Mouse (Mus musculus) MEL (cell line): ENCODE measurements around the gene Klhl25. TPM values are rescaled to one million over a fixed set of nuclear protein-coding genes. Genes with fewer than 3 reads are reported as not detected.

Experiments used
- DNase-seq: peaks from one replicate; pipeline ENCODE4 v3.0.0; 2011; ENCODE audit warnings: low read depth, low spot score
- H3K27ac ChIP-seq: 2 replicates; pipeline ENCODE4 v1.5.1; 2012; ENCODE audit warnings: low read depth, mild to moderate bottlenecking, control low read depth, low read length, moderate library complexity; ENCODE audit not compliant: control insufficient read depth
- H3K27me3 ChIP-seq, 2 experiments: fragments of 150-350 bp in 1 of 2; sonication (generic) in 1 of 2; 2 replicates each; pipeline ENCODE4 v1.6.1; 2012; ENCODE audit warnings: low read length in 2 of 2, mild to moderate bottlenecking in 2 of 2, improper control_type of control experiment in 1 of 2, moderate library complexity in 1 of 2; ENCODE audit not compliant: insufficient read depth in 2 of 2, control insufficient read depth in 1 of 2
- H3K36me3 ChIP-seq, 2 experiments: 2 replicates each; pipeline ENCODE4 v1.6.1; 2012 to 2014; ENCODE audit warnings: low read length in 2 of 2, improper control_type of control experiment in 1 of 2, inconsistent platforms in 1 of 2, mild to moderate bottlenecking in 1 of 2; ENCODE audit not compliant: insufficient read depth in 2 of 2, control insufficient read depth in 1 of 2
- H3K4me1 ChIP-seq, 2 experiments: fragments of 150-350 bp in 1 of 2; sonication (generic) in 1 of 2; 2 replicates each; pipeline ENCODE4 v1.6.1; 2012; ENCODE audit warnings: low read length in 2 of 2, improper control_type of control experiment in 1 of 2, mild to moderate bottlenecking in 1 of 2; ENCODE audit not compliant: insufficient read depth in 2 of 2, control insufficient read depth in 1 of 2
- H3K4me3 ChIP-seq, 2 experiments: fragments of 150-350 bp in 1 of 2; sonication (generic) in 1 of 2; 2 replicates each; pipeline ENCODE4 v1.5.1; 2012; ENCODE audit warnings: low read depth in 2 of 2, low read length in 2 of 2, mild to moderate bottlenecking in 2 of 2, moderate library complexity in 2 of 2, control low read depth in 1 of 2, improper control_type of control experiment in 1 of 2; ENCODE audit not compliant: control insufficient read depth in 1 of 2, insufficient read depth in 1 of 2
- H3K79me2 ChIP-seq: 2 replicates; pipeline ENCODE4 v1.6.1; 2012; ENCODE audit warnings: mild to moderate bottlenecking, low read length, moderate library complexity; ENCODE audit not compliant: control insufficient read depth, poor library complexity, insufficient read depth
- H3K9ac ChIP-seq: 2 replicates; pipeline ENCODE4 v1.6.1; 2012; ENCODE audit warnings: low read depth, mild to moderate bottlenecking, control low read depth, low read length, moderate library complexity; ENCODE audit not compliant: control insufficient read depth, poor library complexity, severe bottlenecking
- H3K9me3 ChIP-seq: fragments of 150-350 bp; sonication (generic); replicated peaks from 2 replicates; pipeline ENCODE4 v1.6.1; 2012; ENCODE audit warnings: mild to moderate bottlenecking, low read length, improper control_type of control experiment, moderate library complexity; ENCODE audit not compliant: insufficient read depth
- BHLHE40 ChIP-seq: IDR thresholded peaks from 2 replicates; pipeline ENCODE4 v1.6.1; 2012; ENCODE audit warnings: low read depth, mild to moderate bottlenecking, inconsistent platforms, low read length, improper control_type of control experiment, borderline replicate concordance
- CHD1 ChIP-seq: IDR thresholded peaks from 2 replicates; pipeline ENCODE4 v1.6.1; 2012; ENCODE audit warnings: low read depth, mild to moderate bottlenecking, inconsistent platforms, low read length, improper control_type of control experiment
- CTCF ChIP-seq, 3 experiments: IDR thresholded peaks in 2 of 3; conservative IDR thresholded peaks in 1 of 3; 2 replicates each; pipeline ENCODE4 v1.5.1; 2011 to 2012; ENCODE audit warnings: low read length in 3 of 3, low read depth in 2 of 3, mild to moderate bottlenecking in 2 of 3, improper control_type of control experiment in 1 of 3, inconsistent platforms in 1 of 3, mixed read lengths in 1 of 3, moderate library complexity in 1 of 3; ENCODE audit not compliant: control insufficient read depth in 1 of 3, insufficient read depth in 1 of 3, poor library complexity in 1 of 3, severe bottlenecking in 1 of 3
- GABPA ChIP-seq: IDR thresholded peaks from 2 replicates; pipeline ENCODE4 v1.6.1; 2012; ENCODE audit warnings: low read depth, mild to moderate bottlenecking, inconsistent platforms, low read length, improper control_type of control experiment, moderate library complexity
- KAT2A ChIP-seq: conservative IDR thresholded peaks from 2 replicates; pipeline ENCODE4 v1.6.1; 2012; ENCODE audit warnings: low read depth, low read length, improper control_type of control experiment, inconsistent platforms
- MAFK ChIP-seq: IDR thresholded peaks from 2 replicates; pipeline ENCODE4 v1.6.1; 2011; ENCODE audit warnings: low read depth, mild to moderate bottlenecking, low read length, improper control_type of control experiment, borderline replicate concordance
- MEF2A ChIP-seq: IDR thresholded peaks from 2 replicates; pipeline ENCODE4 v1.6.1; 2014; ENCODE audit warnings: low read depth, mild to moderate bottlenecking, inconsistent platforms, low read length, improper control_type of control experiment; ENCODE audit not compliant: poor library complexity, insufficient replicate concordance, severe bottlenecking; ENCODE audit errors: extremely low read depth
- MXI1 ChIP-seq: IDR thresholded peaks from 2 replicates; pipeline ENCODE4 v1.6.1; 2011; ENCODE audit warnings: mild to moderate bottlenecking, low read depth, low read length, improper control_type of control experiment
- MYC ChIP-seq: IDR thresholded peaks from 2 replicates; pipeline ENCODE4 v1.6.1; 2011; ENCODE audit warnings: low read depth, mild to moderate bottlenecking, low read length, improper control_type of control experiment, moderate library complexity
- NELFE ChIP-seq: IDR thresholded peaks from 2 replicates; pipeline ENCODE4 v1.6.1; 2011; ENCODE audit warnings: low read depth, low read length, improper control_type of control experiment
- POLR2A ChIP-seq, 2 experiments: IDR thresholded peaks; 2 replicates each; pipeline ENCODE4 v1.6.1; 2011 to 2012; ENCODE audit warnings: low read length in 2 of 2, mild to moderate bottlenecking in 2 of 2, control low read depth in 1 of 2, improper control_type of control experiment in 1 of 2, low read depth in 1 of 2, moderate library complexity in 1 of 2; ENCODE audit not compliant: control insufficient read depth in 1 of 2, insufficient read depth in 1 of 2, poor library complexity in 1 of 2
- POLR2AphosphoS5 ChIP-seq: IDR thresholded peaks from 2 replicates; pipeline ENCODE4 v1.6.1; 2012; ENCODE audit warnings: low read depth, borderline replicate concordance, mild to moderate bottlenecking, inconsistent platforms, low read length, moderate library complexity, mixed read lengths
- RAD21 ChIP-seq: IDR thresholded peaks from 2 replicates; pipeline ENCODE4 v1.6.1; 2011; ENCODE audit warnings: mild to moderate bottlenecking, low read depth, low read length, improper control_type of control experiment
- SMC3 ChIP-seq: IDR thresholded peaks from 2 replicates; pipeline ENCODE4 v1.6.1; 2011; ENCODE audit warnings: low read depth, low read length, improper control_type of control experiment
- TAL1 ChIP-seq: IDR thresholded peaks from 2 replicates; pipeline ENCODE4 v1.6.1; 2012; ENCODE audit warnings: mild to moderate bottlenecking, inconsistent platforms, low read length, moderate library complexity, mixed read lengths
- ZC3H11A ChIP-seq: IDR thresholded peaks from 2 replicates; pipeline ENCODE4 v1.6.1; 2012; ENCODE audit warnings: low read depth, mild to moderate bottlenecking, inconsistent platforms, low read length, improper control_type of control experiment
- ZNF384 ChIP-seq: IDR thresholded peaks from 2 replicates; pipeline ENCODE4 v1.6.1; 2012; ENCODE audit warnings: low read depth, mild to moderate bottlenecking, inconsistent platforms, low read length, improper control_type of control experiment
- polyA plus RNA-seq, 2 experiments: library from polyadenylated mRNA; stranded (reverse) in 1 of 2; unstranded in 1 of 2; fragments of >175 nt in 1 of 2; fragments of >200 nt in 1 of 2; gene quantifications; 2 replicates each; pipeline versions ENCODE4 v1.2.1 to v1.2.4; 2012; ENCODE audit warnings: low replicate concordance in 2 of 2, low read depth in 1 of 2; ENCODE audit not compliant: insufficient read length in 2 of 2, insufficient read depth in 1 of 2, missing spikeins in 1 of 2
- total RNA-seq: library from RNA; depleted of rRNA; stranded (reverse); fragments of 300-350 nt; gene quantifications from 2 replicates; pipeline ENCODE4 v1.2.3, GENCODE M21; 2012

Klhl25 gene
- total and polyA plus RNA-seq, 3 experiments, result 7.4 to 11.4 TPM; not detected in 1

- H3K9me3 ChIP-seq, result no peaks in the 10 kb centered on the region
- no peak overlapping the region for H3K4me3 ChIP-seq
- TF ChIP-seq MXI1 (no peak), BHLHE40 (no peak), ZC3H11A (peak; percentile 38), CHD1 (no peak), CTCF (IDR thresholded peaks at IDR 0.05 in 2 of 3, conservative IDR thresholded peaks at IDR 0.05 in 1 of 3; ENCODE audit: control insufficient read depth in 1 of 3, insufficient read depth in 1 of 3, low read depth in 2 of 3, low read length in 3 of 3, poor library complexity in 1 of 3, severe bottlenecking in 1 of 3) (peak; percentile 59 to 77 (median 60)), GABPA (no peak), MAFK (no peak), NELFE (no peak), RAD21 (peak; percentile 51), SMC3 (peak; percentile 78), ZNF384 (no peak)
- peaks cover 0 to 11% of the 10 kb centered on the region in 2 experiments; a peak in 2 of 4 replicates for H3K36me3 ChIP-seq
- H3K27ac ChIP-seq, result no peak overlapping the region
- no peaks in the 10 kb centered on the region for H3K79me2 ChIP-seq
- no peak overlapping the region for H3K9ac ChIP-seq
- peaks cover 12 to 13% of the 10 kb centered on the region in 2 experiments for H3K4me1 ChIP-seq
- H3K27me3 ChIP-seq, result no peaks in the 10 kb centered on the region
- peak; percentile 77 for DNase-seq
These were observed 20.3 kb upstream of the Klhl25 start for GRCm38 (mm10) chr7:75827850-75828249.

GRCm38 (mm10) chr7:75828536-75828935 lies 19.6 kb upstream of the Klhl25 start:
- H3K4me3 ChIP-seq, result no peak overlapping the region
- TF ChIP-seq POLR2AphosphoS5 (no peak), ZNF384 (no peak), POLR2A (IDR thresholded peaks at IDR 0.05; ENCODE audit: control insufficient read depth in 1 of 2, insufficient read depth in 1 of 2, low read depth in 1 of 2, low read length in 2 of 2, poor library complexity in 1 of 2) (no peak), MYC (no peak), MEF2A (no peak), TAL1 (no peak), KAT2A (no peak)
- peaks cover 0 to 11% of the 10 kb centered on the region in 2 experiments; a peak in 2 of 4 replicates for H3K36me3 ChIP-seq
- no peak overlapping the region for H3K27ac ChIP-seq
- H3K9me3 ChIP-seq, result no peaks in the 10 kb centered on the region
- H3K79me2 ChIP-seq, result no peaks in the 10 kb centered on the region
- H3K4me1 ChIP-seq, result peaks cover 12 to 13% of the 10 kb centered on the region in 2 experiments
- no peaks in the 10 kb centered on the region for H3K27me3 ChIP-seq
- no peak for DNase-seq
- H3K9ac ChIP-seq, result no peak overlapping the region
